Comparison of ENCODE assay signal across 22 mouse cellular contexts in genomic region chr1:40362784-40363183, GRCm38 (mm10). TPM values are rescaled to one million over a fixed set of nuclear protein-coding genes. Genes with fewer than 3 reads are reported as not detected.
"Had no signal": no experiment of that assay in that cellular context is flagged by ENCODE, and none has a peak within 500 bp of the region (broad histone marks: within the 10 kb centered on the region; RNA-seq: fewer than 3 reads in every experiment).

No protein-coding gene starts in this region.

- H3K9ac ChIP-seq: liver, postnatal 0 days; lung, embryonic 15.5 days; midbrain, embryonic 12.5 days; neural tube, embryonic 13.5 days; neural tube, embryonic 15.5 days had no signal

- ATAC-seq: liver, postnatal 0 days; lung, postnatal 0 days; midbrain, embryonic 16.5 days had no signal

- H3K27ac ChIP-seq: lung, embryonic 15.5 days; macrophage; midbrain, embryonic 12.5 days; neural tube, embryonic 13.5 days; neural tube, embryonic 15.5 days had no signal

- DNase-seq: liver, postnatal 0 days; lung, adult 2 months; lung, postnatal 14 days; lung, postnatal 36 days; midbrain, embryonic 14.5 days; retina, postnatal 1 day; right cerebral cortex, adult 18-20 months; right cerebral cortex, postnatal 25 days; right cerebral cortex, postnatal 4 days; spleen, adult 18-20 months; thymus, adult 18-20 months; thymus, postnatal 14 days; thymus, postnatal 36 days had no signal

- H3K27me3 ChIP-seq: lung, embryonic 15.5 days; midbrain, embryonic 12.5 days; neural tube, embryonic 13.5 days; neural tube, embryonic 15.5 days had no signal

- H3K9me3 ChIP-seq: lung, embryonic 15.5 days; megakaryocyte, embryonic 14.5 days; midbrain, embryonic 12.5 days; neural tube, embryonic 13.5 days; neural tube, embryonic 15.5 days had no signal

- H3K4me3 ChIP-seq: lung, embryonic 15.5 days; megakaryocyte, embryonic 14.5 days; midbrain, embryonic 12.5 days; myocyte; neural tube, embryonic 13.5 days; neural tube, embryonic 15.5 days had no signal

- H3K4me2 ChIP-seq: lung, embryonic 15.5 days; midbrain, embryonic 12.5 days; neural tube, embryonic 13.5 days; neural tube, embryonic 15.5 days had no signal

- H3K4me1 ChIP-seq: neural tube, embryonic 13.5 days had no signal

- H3K36me3 ChIP-seq: lung, embryonic 15.5 days; midbrain, embryonic 12.5 days; neural tube, embryonic 13.5 days; neural tube, embryonic 15.5 days had no signal

RNA-seq across cellular contexts. Expression of gene Il1rl2, which starts 38.4 kb away (rescaled TPM):
- polyA plus RNA-seq: myocyte had no signal
